Mouse (Mus musculus) lung, embryonic 14.5 days (tissue): Measurements from ENCODE around the gene Tacr1. TPM values are rescaled to one million over a fixed set of nuclear protein-coding genes. Genes with fewer than 3 reads are reported as not detected.

Experiments used
- ATAC-seq: fragments of 200-750 bp; cut with Nextera tagmentation; 2 replicates; pipeline ENCODE4 v1.8.0; 2017; ENCODE audit warnings: mild to moderate bottlenecking, moderate TSS enrichment, moderate library complexity; ENCODE audit not compliant: insufficient read depth
- DNase-seq: peaks from one replicate; pipeline ENCODE4 v3.0.0-alpha.2; 2015
- H3K27ac ChIP-seq: fragments of 300-500 bp; sonication (generic); 2 replicates; pipeline ENCODE4 v1.5.1; 2014; ENCODE audit warnings: low read depth, mild to moderate bottlenecking, moderate library complexity
- H3K27me3 ChIP-seq: fragments of 300-500 bp; sonication (generic); 2 replicates; pipeline ENCODE4 v1.6.1; 2014; ENCODE audit warnings: low read length, control low read depth; ENCODE audit not compliant: insufficient read depth
- H3K36me3 ChIP-seq: fragments of 300-500 bp; sonication (generic); 2 replicates; pipeline ENCODE4 v1.6.1; 2014; ENCODE audit warnings: control low read depth; ENCODE audit not compliant: insufficient read depth
- H3K4me1 ChIP-seq: fragments of 300-500 bp; sonication (generic); 2 replicates; pipeline ENCODE4 v1.6.1; 2014; ENCODE audit warnings: antibody characterized with exemption, control low read depth; ENCODE audit not compliant: insufficient read depth
- H3K4me2 ChIP-seq: fragments of 300-500 bp; sonication (generic); 2 replicates; pipeline ENCODE4 v1.6.1; 2014; ENCODE audit warnings: mild to moderate bottlenecking
- H3K4me3 ChIP-seq: fragments of 300-500 bp; sonication (generic); 2 replicates; pipeline ENCODE4 v1.5.1; 2014; ENCODE audit warnings: low read depth, low read length
- H3K9ac ChIP-seq: fragments of 300-500 bp; sonication (generic); 2 replicates; pipeline ENCODE4 v1.6.1; 2014
- H3K9me3 ChIP-seq: fragments of 300-500 bp; sonication (generic); 2 replicates; pipeline ENCODE4 v1.6.1; 2016; ENCODE audit warnings: low read depth, low read length, control low read depth
- CTCF ChIP-seq: IDR thresholded peaks from 2 replicates; pipeline ENCODE4 v1.5.1; 2016; ENCODE audit warnings: antibody characterized with exemption, low read depth
- WGBS: fragments of 180-500 bp; shearing (Covaris S2); extraction: QIAGEN DNeasy Blood & Tissue Kit; methylation state at CpG from one replicate; pipeline ENCODE4 v1.1.7; 2014; 5-methylcytosine and 5-hydroxymethylcytosine counted together
- polyA plus RNA-seq: library from polyadenylated mRNA; unstranded; fragments of >200 nt; fragmentation: Nextera tagmentation; extraction: Ambion mirVana; gene quantifications from 2 replicates; pipeline ENCODE4 v1.2.1, GENCODE M21; 2014

Gene Tacr1
- polyA plus RNA-seq, 1 experiment from 2014 or later, result 1.0 TPM

DNA sequence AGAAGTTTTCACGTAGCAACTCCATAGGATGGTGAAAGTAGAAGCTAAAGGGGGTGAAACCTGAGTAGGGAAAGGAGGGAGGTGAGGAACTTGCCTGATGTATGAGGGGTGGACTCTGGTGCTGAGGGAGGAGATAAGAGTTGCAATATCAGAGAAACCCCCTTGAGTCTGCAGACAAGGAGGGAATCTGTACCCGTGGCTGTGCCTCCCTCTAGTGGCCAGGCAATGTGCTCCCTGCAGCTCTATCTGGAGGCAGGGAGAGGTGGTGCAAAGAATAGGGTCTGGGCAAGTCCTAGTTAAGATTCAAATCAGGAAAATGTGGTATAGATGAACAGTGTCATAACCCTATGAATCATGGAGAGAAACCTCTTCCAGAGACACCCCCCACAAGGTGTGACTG lies 201.5 kb downstream of the Tacr1 start:
- H3K36me3 ChIP-seq, result no peaks in the 10 kb centered on the region
- H3K27me3 ChIP-seq, result no peaks in the 10 kb centered on the region
- no peak overlapping the region for H3K9ac ChIP-seq
- peak; percentile 80 for TF ChIP-seq CTCF
- H3K27ac ChIP-seq, result no peak overlapping the region
- no peaks in the 10 kb centered on the region for H3K4me1 ChIP-seq
- no peak overlapping the region for H3K4me3 ChIP-seq
- DNase-seq (peak; percentile 62), ATAC-seq (0 out of 2 replicates have a peak, but pooled peaks have one; percentile 44)
- no peaks in the 10 kb centered on the region for H3K9me3 ChIP-seq
- WGBS, result 32% methylated on average over 2 of the region's 2 CpGs
- no peak overlapping the region for H3K4me2 ChIP-seq

- DNase-seq, result no peak
- Histone ChIP-seq H3K4me1 (no peaks in the 10 kb centered on the region), H3K27me3 (no peaks in the 10 kb centered on the region), H3K27ac (no peak overlapping the region), H3K9ac (no peak overlapping the region), H3K9me3 (no peaks in the 10 kb centered on the region), H3K36me3 (no peaks in the 10 kb centered on the region), H3K4me3 (no peak overlapping the region), H3K4me2 (no peak overlapping the region)
- no peak for ATAC-seq
- no peak for TF ChIP-seq CTCF
- 61% methylated on average over 8 of the region's 8 CpGs for WGBS
These were observed 202.7 kb downstream of the Tacr1 start for GRCm38 (mm10) chr6:82604791-82605190.

DNA sequence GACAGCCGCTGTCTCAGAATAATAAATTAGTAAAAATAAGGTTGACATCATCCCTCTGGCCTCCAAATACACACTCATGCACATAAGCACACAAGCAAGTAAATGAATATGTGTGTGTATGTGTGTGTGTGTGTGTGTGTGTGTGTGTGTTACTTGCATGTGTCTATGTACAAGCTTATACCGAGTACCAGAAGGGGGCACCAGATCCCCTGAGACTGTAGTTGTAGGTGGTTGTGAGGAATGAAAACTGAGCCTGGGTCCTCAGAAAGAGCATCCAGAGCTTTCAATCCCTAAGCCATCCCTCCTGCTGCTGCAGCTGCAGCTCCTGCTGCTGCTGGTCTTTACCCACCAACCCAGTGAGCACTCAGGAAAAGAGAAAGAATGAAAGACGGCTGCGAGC lies 206.6 kb downstream of the Tacr1 start:
- no peak overlapping the region for H3K4me2 ChIP-seq

DNA sequence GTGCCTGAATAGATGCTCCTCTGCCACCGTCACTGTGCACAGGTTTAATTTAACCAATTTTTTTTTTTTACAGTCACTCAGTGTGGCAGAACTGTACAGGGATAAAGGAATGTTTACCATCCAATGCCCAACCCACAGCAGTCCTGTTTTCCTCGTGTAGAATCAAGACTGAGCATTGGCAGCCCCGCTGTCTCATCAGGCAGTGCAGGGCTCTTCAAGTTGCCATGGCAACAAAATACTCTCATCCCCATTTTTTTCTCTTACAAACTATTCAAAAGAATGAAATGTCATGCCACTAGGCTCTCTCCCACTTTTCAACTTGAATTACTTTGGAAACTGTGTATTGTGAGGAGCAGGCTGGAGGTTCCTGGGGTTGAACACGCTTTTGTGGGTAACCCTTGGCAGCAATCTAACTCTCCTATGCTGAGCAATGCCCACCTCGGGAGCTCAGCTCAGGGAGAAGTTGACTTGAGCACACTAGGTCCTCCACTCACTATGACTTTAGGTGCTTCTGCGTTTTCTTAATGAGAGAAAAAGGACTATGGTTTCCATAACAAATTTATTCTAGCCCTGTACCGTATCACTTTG lies 207.3 kb downstream of the Tacr1 start:
- WGBS, result 70% methylated on average over 7 of the region's 7 CpGs
- Histone ChIP-seq H3K27ac (no peak overlapping the region), H3K9ac (no peak overlapping the region), H3K4me3 (no peak overlapping the region), H3K4me2 (no peak overlapping the region), H3K9me3 (no peaks in the 10 kb centered on the region), H3K36me3 (no peaks in the 10 kb centered on the region), H3K27me3 (no peaks in the 10 kb centered on the region), H3K4me1 (no peaks in the 10 kb centered on the region)
- DNase-seq (peak; percentile 18), ATAC-seq (no peak)
- no peak for TF ChIP-seq CTCF

More for the DNA sequence above, 206.6 kb downstream of the Tacr1 start:
- no peaks in the 10 kb centered on the region for H3K27me3 ChIP-seq
- no peak overlapping the region for H3K4me3 ChIP-seq
- no peak overlapping the region for H3K27ac ChIP-seq
- H3K4me1 ChIP-seq, result no peaks in the 10 kb centered on the region
- 0 out of 2 replicates have a peak, but pooled peaks have one; percentile 8 for TF ChIP-seq CTCF
- DNase-seq (no peak), ATAC-seq (no peak)
- H3K9ac ChIP-seq, result no peak overlapping the region
- 95% methylated on average over 4 of the region's 4 CpGs for WGBS
- no peaks in the 10 kb centered on the region for H3K9me3 ChIP-seq
- H3K36me3 ChIP-seq, result no peaks in the 10 kb centered on the region
